Mouse (Mus musculus): Measurements from ENCODE around the gene Pwwp2b. TPM values are rescaled to one million over a fixed set of nuclear protein-coding genes. Genes with fewer than 3 reads are reported as not detected.

The Pwwp2b gene
- polyA plus RNA-seq, 1 experiment, result 7.5 TPM

GRCm38 (mm10) chr7:139277536-139277935, 29.3 kb downstream of the Pwwp2b start:
- Histone ChIP-seq H3K9ac (ENCODE audit: low read depth, poor library complexity, severe bottlenecking) (no peak overlapping the region), H3K36me3 (ENCODE audit: control insufficient read depth, insufficient read depth, low read length, poor library complexity, severe bottlenecking) (no peaks in the 10 kb centered on the region), H3K4me3 (ENCODE audit: low read depth, low read length) (no peak overlapping the region), H3K4me1 (ENCODE audit: control insufficient read depth, insufficient read depth, low read length) (peaks cover 4% of the 10 kb centered on the region), H3K27me3 (ENCODE audit: control insufficient read depth, insufficient read depth, low read length, poor library complexity, severe bottlenecking) (no peaks in the 10 kb centered on the region), H3K27ac (ENCODE audit: insufficient read depth, low read length) (no peak overlapping the region), H3K9me3 (replicated peaks; ENCODE audit: control insufficient read depth, insufficient read depth, low read length, poor library complexity, severe bottlenecking) (no peaks in the 10 kb centered on the region)
- TF ChIP-seq CTCF (IDR thresholded peaks at IDR 0.05; ENCODE audit: low read depth, low read length) (no peak), EP300 (IDR thresholded peaks at IDR 0.05; ENCODE audit: insufficient read depth, low read depth, low read length) (no peak), POLR2A (IDR thresholded peaks at IDR 0.05; ENCODE audit: insufficient read depth, low read length) (no peak)

DNA sequence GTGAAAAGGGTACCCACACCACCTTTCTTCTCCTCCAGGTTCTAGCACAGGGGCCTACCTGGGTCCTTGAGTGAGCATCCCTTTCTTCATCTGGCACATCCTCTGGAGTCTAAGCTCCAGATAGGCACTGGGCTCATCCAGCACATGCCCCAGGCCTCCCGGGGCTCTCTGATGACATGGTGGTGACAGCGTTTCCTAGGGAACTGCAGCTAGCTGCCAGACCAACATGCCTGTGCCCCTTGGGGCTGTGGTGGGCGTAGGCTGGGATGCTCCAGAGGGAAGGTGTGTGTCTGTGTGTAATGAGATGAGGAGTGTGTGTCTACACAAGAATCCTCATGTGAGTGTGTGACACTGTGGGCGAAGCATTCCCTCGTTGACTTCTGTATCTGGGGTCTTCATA, 31.3 kb downstream of the Pwwp2b start:
- Histone ChIP-seq H3K27me3 (ENCODE audit: control insufficient read depth, insufficient read depth, low read length, poor library complexity, severe bottlenecking) (no peaks in the 10 kb centered on the region), H3K4me3 (ENCODE audit: low read depth, low read length) (no peak overlapping the region), H3K9me3 (replicated peaks; ENCODE audit: control insufficient read depth, insufficient read depth, low read length, poor library complexity, severe bottlenecking) (no peaks in the 10 kb centered on the region), H3K4me1 (ENCODE audit: control insufficient read depth, insufficient read depth, low read length) (peaks cover 4% of the 10 kb centered on the region), H3K9ac (ENCODE audit: low read depth, poor library complexity, severe bottlenecking) (no peak overlapping the region), H3K36me3 (ENCODE audit: control insufficient read depth, insufficient read depth, low read length, poor library complexity, severe bottlenecking) (no peaks in the 10 kb centered on the region), H3K27ac (ENCODE audit: insufficient read depth, low read length) (no peak overlapping the region)
- TF ChIP-seq POLR2A (IDR thresholded peaks at IDR 0.05; ENCODE audit: insufficient read depth, low read length) (no peak), EP300 (IDR thresholded peaks at IDR 0.05; ENCODE audit: insufficient read depth, low read depth, low read length) (no peak), CTCF (IDR thresholded peaks at IDR 0.05; ENCODE audit: low read depth, low read length) (no peak)

- TF ChIP-seq CTCF (IDR thresholded peaks at IDR 0.05; ENCODE audit: low read depth, low read length), result no peak
- TF ChIP-seq POLR2A (IDR thresholded peaks at IDR 0.05; ENCODE audit: insufficient read depth, low read length), result no peak
- TF ChIP-seq EP300 (IDR thresholded peaks at IDR 0.05; ENCODE audit: insufficient read depth, low read depth, low read length), result no peak
- no peak overlapping the region for H3K9ac ChIP-seq (ENCODE audit: low read depth, poor library complexity, severe bottlenecking)
- peaks cover 4% of the 10 kb centered on the region for H3K4me1 ChIP-seq (ENCODE audit: control insufficient read depth, insufficient read depth, low read length)
- H3K4me3 ChIP-seq (ENCODE audit: low read depth, low read length), result no peak overlapping the region
- H3K27ac ChIP-seq (ENCODE audit: insufficient read depth, low read length), result no peak overlapping the region
- no peaks in the 10 kb centered on the region for H3K36me3 ChIP-seq (ENCODE audit: control insufficient read depth, insufficient read depth, low read length, poor library complexity, severe bottlenecking)
- no peaks in the 10 kb centered on the region for H3K9me3 ChIP-seq (replicated peaks; ENCODE audit: control insufficient read depth, insufficient read depth, low read length, poor library complexity, severe bottlenecking)
- H3K27me3 ChIP-seq (ENCODE audit: control insufficient read depth, insufficient read depth, low read length, poor library complexity, severe bottlenecking), result no peaks in the 10 kb centered on the region
Measured at GRCm38 (mm10) chr7:139280044-139280443, 31.8 kb downstream of the Pwwp2b start.

DNA sequence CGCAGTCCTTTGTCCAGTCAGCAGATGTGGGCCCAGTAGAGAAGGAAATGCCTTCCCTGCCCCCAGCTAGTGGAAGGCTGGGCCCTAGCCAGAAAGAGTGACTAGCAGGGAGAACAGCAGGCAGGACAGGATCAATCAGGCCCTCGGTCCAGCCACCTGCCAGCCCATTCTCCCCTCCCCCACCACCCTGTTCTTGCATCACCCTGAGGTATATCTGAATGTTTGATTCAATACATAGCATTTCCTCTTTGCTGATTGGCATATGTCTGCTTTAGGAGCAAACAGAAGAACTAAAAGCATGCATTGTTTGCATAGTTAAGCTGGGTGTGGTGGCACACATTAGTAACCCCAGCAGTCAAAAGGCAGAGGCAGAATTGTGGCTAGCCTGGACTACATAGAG, 32.9 kb downstream of the Pwwp2b start:
- H3K4me1 ChIP-seq (ENCODE audit: control insufficient read depth, insufficient read depth, low read length), result peaks cover 4% of the 10 kb centered on the region
- no peak overlapping the region for H3K4me3 ChIP-seq (ENCODE audit: low read depth, low read length)
- no peak overlapping the region for H3K9ac ChIP-seq (ENCODE audit: low read depth, poor library complexity, severe bottlenecking)
- no peak for TF ChIP-seq CTCF (IDR thresholded peaks at IDR 0.05; ENCODE audit: low read depth, low read length)
- peak; percentile 75; the same call in 1 of the 2 replicates for TF ChIP-seq EP300 (IDR thresholded peaks at IDR 0.05; ENCODE audit: insufficient read depth, low read depth, low read length)
- H3K9me3 ChIP-seq (replicated peaks; ENCODE audit: control insufficient read depth, insufficient read depth, low read length, poor library complexity, severe bottlenecking), result no peaks in the 10 kb centered on the region
- no peaks in the 10 kb centered on the region for H3K27me3 ChIP-seq (ENCODE audit: control insufficient read depth, insufficient read depth, low read length, poor library complexity, severe bottlenecking)
- H3K36me3 ChIP-seq (ENCODE audit: control insufficient read depth, insufficient read depth, low read length, poor library complexity, severe bottlenecking), result no peaks in the 10 kb centered on the region
- peak overlapping the region; percentile 28; the same call in 1 of the 2 replicates for H3K27ac ChIP-seq (ENCODE audit: insufficient read depth, low read length)

DNA sequence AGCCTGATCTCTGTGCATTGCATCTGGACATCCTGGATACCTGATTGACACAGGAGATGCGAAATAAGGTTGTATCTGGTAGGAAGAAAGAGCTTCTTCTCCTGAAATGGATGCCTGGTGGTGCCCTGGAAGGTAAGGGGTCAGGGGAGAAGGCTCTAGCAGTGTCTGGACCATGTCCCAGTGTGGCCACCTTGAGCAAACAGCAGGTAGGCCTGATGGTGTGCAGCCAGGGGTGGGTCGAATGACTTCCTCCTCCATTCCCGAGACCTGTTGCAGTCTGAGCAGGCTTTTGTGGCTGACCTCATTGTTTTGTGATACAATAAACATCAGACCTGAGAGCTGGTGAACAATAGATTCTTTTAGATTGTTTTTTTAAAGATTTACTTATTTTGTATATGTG, 33.8 kb downstream of the Pwwp2b start:
- no peak overlapping the region for H3K9ac ChIP-seq (ENCODE audit: low read depth, poor library complexity, severe bottlenecking)
- no peak for TF ChIP-seq POLR2A (IDR thresholded peaks at IDR 0.05; ENCODE audit: insufficient read depth, low read length)
- no peaks in the 10 kb centered on the region for H3K27me3 ChIP-seq (ENCODE audit: control insufficient read depth, insufficient read depth, low read length, poor library complexity, severe bottlenecking)
- H3K9me3 ChIP-seq (replicated peaks; ENCODE audit: control insufficient read depth, insufficient read depth, low read length, poor library complexity, severe bottlenecking), result no peaks in the 10 kb centered on the region
- no peaks in the 10 kb centered on the region for H3K36me3 ChIP-seq (ENCODE audit: control insufficient read depth, insufficient read depth, low read length, poor library complexity, severe bottlenecking)
- H3K4me3 ChIP-seq (ENCODE audit: low read depth, low read length), result no peak overlapping the region
- H3K4me1 ChIP-seq (ENCODE audit: control insufficient read depth, insufficient read depth, low read length), result peaks cover 4% of the 10 kb centered on the region
- peak overlapping the region; percentile 28; the same call in 1 of the 2 replicates for H3K27ac ChIP-seq (ENCODE audit: insufficient read depth, low read length)

DNA sequence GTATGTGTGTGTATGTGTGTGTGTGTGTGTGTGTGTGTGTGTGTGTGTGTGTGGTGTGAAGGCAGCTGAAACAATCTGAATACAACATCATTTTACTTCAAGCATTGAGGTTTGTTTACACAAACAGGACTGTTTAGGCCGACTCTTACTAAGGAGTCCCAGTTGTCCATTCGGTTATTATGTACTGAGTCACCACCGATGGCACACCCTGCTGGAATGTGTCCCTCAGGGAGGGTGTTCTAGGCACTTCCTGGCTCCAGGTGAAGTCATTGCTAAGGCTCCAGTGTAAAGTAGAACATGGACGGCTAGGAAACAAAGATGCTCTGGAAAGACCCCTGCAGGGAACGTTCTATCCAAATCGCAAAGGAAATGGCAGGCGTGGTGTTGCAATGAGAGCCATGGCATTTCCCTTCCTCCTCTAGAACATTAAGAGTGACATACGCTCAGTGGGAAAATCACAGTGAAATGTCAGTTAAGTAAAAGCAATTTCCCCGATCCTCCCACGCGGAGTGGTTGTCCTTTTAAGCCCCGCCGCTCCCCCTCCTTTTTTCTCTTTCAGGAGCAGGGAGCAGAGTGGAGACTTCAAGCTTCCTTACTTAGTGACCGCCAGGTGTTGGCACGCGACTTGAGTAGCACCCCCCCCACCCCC, 37.1 kb downstream of the Pwwp2b start:
- Histone ChIP-seq H3K9me3 (replicated peaks; ENCODE audit: control insufficient read depth, insufficient read depth, low read length, poor library complexity, severe bottlenecking) (no peaks in the 10 kb centered on the region), H3K36me3 (ENCODE audit: control insufficient read depth, insufficient read depth, low read length, poor library complexity, severe bottlenecking) (no peaks in the 10 kb centered on the region), H3K27ac (ENCODE audit: insufficient read depth, low read length) (no peak overlapping the region), H3K4me1 (ENCODE audit: control insufficient read depth, insufficient read depth, low read length) (peaks cover 4% of the 10 kb centered on the region), H3K9ac (ENCODE audit: low read depth, poor library complexity, severe bottlenecking) (no peak overlapping the region), H3K27me3 (ENCODE audit: control insufficient read depth, insufficient read depth, low read length, poor library complexity, severe bottlenecking) (no peaks in the 10 kb centered on the region), H3K4me3 (ENCODE audit: low read depth, low read length) (no peak overlapping the region)
- TF ChIP-seq POLR2A (IDR thresholded peaks at IDR 0.05; ENCODE audit: insufficient read depth, low read length) (no peak), EP300 (IDR thresholded peaks at IDR 0.05; ENCODE audit: insufficient read depth, low read depth, low read length) (no peak), CTCF (IDR thresholded peaks at IDR 0.05; ENCODE audit: low read depth, low read length) (no peak)

Measured in ES-Bruce4 (cell line).